Mouse (Mus musculus): ENCODE measurements around the gene Rem1.
"Not testable (repeated sequence)": the region's sequence is repeated elsewhere in the genome, so short reads cannot be mapped to it uniquely, and the experiment has no call there.

Rem1 gene

GRCm38 (mm10) chr2:152628066-152628465 is 1.3 kb downstream of the Rem1 start:
- no peak for DNase-seq (ENCODE audit: low spot score in 2 of 2)

GRCm38 (mm10) chr2:152629239-152629638 is 2.5 kb downstream of the Rem1 start:
- no peak for DNase-seq (ENCODE audit: low spot score in 2 of 2)

GRCm38 (mm10) chr2:152629904-152630303 is 3.2 kb downstream of the Rem1 start:
- DNase-seq (ENCODE audit: low spot score in 2 of 2) = no peak

- DNase-seq (ENCODE audit: low spot score in 2 of 2) = no peak
These were observed 6.6 kb downstream of the Rem1 start for GRCm38 (mm10) chr2:152633334-152633733.

- DNase-seq (ENCODE audit: low spot score in 2 of 2) = no peak
These were observed 7.6 kb downstream of the Rem1 start for GRCm38 (mm10) chr2:152634311-152634710.

- DNase-seq (ENCODE audit: low spot score in 2 of 2) = no peak
These were observed 9.7 kb downstream of the Rem1 start for GRCm38 (mm10) chr2:152636246-152637005.

- DNase-seq (ENCODE audit: low spot score in 2 of 2) = no peak
These were observed 10.2 kb downstream of the Rem1 start for GRCm38 (mm10) chr2:152637006-152637322.

- DNase-seq (ENCODE audit: low spot score in 2 of 2) = no peak
These were observed 10.6 kb downstream of the Rem1 start for GRCm38 (mm10) chr2:152637381-152637780.

GRCm38 (mm10) chr2:152638865-152639264 is 12.1 kb downstream of the Rem1 start:
- DNase-seq (ENCODE audit: low spot score in 2 of 2) = no peak

GRCm38 (mm10) chr2:152639406-152640113 is 12.8 kb downstream of the Rem1 start:
- no peak for DNase-seq (ENCODE audit: low spot score in 2 of 2)

- DNase-seq (ENCODE audit: low spot score in 2 of 2) = peak in 1 of 2 experiments; percentile 5
These were observed 26.3 kb downstream of the Rem1 start for GRCm38 (mm10) chr2:152652901-152653620.

GRCm38 (mm10) chr2:152653874-152654715 is 27.3 kb downstream of the Rem1 start:
- peak; percentile 78 to 86 for DNase-seq (ENCODE audit: low spot score in 2 of 2)

GRCm38 (mm10) chr2:152657398-152657797 is 30.6 kb downstream of the Rem1 start:
- DNase-seq (ENCODE audit: low spot score in 2 of 2) = no peak

- no peak for DNase-seq (ENCODE audit: low spot score in 2 of 2)
These were observed 34.4 kb downstream of the Rem1 start for GRCm38 (mm10) chr2:152661163-152661562.

- not testable (repeated sequence) for DNase-seq (ENCODE audit: low spot score in 2 of 2)
These were observed 39.4 kb downstream of the Rem1 start for GRCm38 (mm10) chr2:152666191-152666590.

GRCm38 (mm10) chr2:152669256-152669638 is 42.5 kb downstream of the Rem1 start, which contains the start of gene H13:
H13 (plus strand) TSS chr2:152669461.
- DNase-seq (ENCODE audit: low spot score in 2 of 2) = peak; percentile 89 to 91

GRCm38 (mm10) chr2:152669639-152670484 is 43.1 kb downstream of the Rem1 start:
- DNase-seq (ENCODE audit: low spot score in 2 of 2) = peak in 1 of 2 experiments; percentile 52

GRCm38 (mm10) chr2:152670983-152671641 is 44.4 kb downstream of the Rem1 start:
- DNase-seq (ENCODE audit: low spot score in 2 of 2) = no peak

GRCm38 (mm10) chr2:152671642-152671999 is 44.9 kb downstream of the Rem1 start:
- DNase-seq (ENCODE audit: low spot score in 2 of 2) = peak; percentile 70 to 76

- no peak for DNase-seq (ENCODE audit: low spot score in 2 of 2)
These were observed 45.4 kb downstream of the Rem1 start for GRCm38 (mm10) chr2:152672166-152672565.

Data from right cerebral cortex, adult 2 months (tissue).